Comparison of ENCODE assay signal across 12 mouse cellular contexts in the genomic region with DNA sequence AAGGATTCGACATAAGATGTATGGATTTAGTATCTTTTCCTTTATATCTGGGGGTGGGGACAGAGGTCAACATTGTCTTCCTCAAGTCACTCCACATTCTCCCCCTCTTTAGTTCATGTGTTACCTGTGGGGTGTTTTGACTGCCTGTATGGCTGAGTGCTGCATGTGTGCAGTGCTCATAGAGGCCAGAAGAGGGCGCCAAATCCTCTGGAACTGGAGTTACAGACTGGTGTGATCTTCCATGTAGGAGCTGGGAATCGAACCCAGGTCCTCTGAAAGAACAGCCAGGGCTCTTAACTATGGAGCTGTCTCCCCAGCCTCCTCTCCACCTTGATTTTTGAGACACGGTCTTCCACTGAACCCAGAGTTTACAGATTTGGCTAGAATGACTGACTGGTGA. TPM values are rescaled to one million over a fixed set of nuclear protein-coding genes. Genes with fewer than 3 reads are reported as not detected.
DNase-seq lines count a peak whose midpoint lies in the region; ATAC-seq and TF ChIP-seq lines count a peak whose summit lies in the region.
"Had no signal": no experiment of that assay in that cellular context is flagged by ENCODE, and none has a peak within 500 bp of the region (broad histone marks: within the 10 kb centered on the region; RNA-seq: fewer than 3 reads in every experiment).

No protein-coding gene starts in this region.

- H3K9me3 ChIP-seq in ES-E14 (ENCODE audit: control insufficient read depth, insufficient read depth, low read depth, low read length), result no peaks in the 10 kb centered on the region
- H3K9me3 ChIP-seq in liver, postnatal 0 days (ENCODE audit: low read length), result no peaks in the 10 kb centered on the region
- H3K9me3 ChIP-seq: limb, embryonic 15.5 days; midbrain, embryonic 13.5 days had no signal

- H3K36me3 ChIP-seq in heart, adult 2 months (ENCODE audit: control insufficient read depth, insufficient read depth, low read length), result no peaks in the 10 kb centered on the region
- peaks cover 40% of the 10 kb centered on the region for H3K36me3 ChIP-seq in ES-E14 (ENCODE audit: control insufficient read depth, insufficient read depth, low read length, poor library complexity, severe bottlenecking)
- H3K36me3 ChIP-seq in liver, postnatal 0 days (replicated peaks; ENCODE audit: insufficient read depth, low read length), result peaks cover 28% of the 10 kb centered on the region
- H3K36me3 ChIP-seq: limb, embryonic 15.5 days; midbrain, embryonic 13.5 days had no signal

- DNase-seq in heart, adult 2 months, result no peak
- no peak for DNase-seq in heart, adult 8-10 months (ENCODE audit: low spot score)
- DNase-seq in lung, postnatal 36 days, result peak; percentile 37
- no peak for DNase-seq in lung, postnatal 10 days
- DNase-seq in ES-E14 (ENCODE audit: low read depth, low spot score), result no peak
- peak; percentile 64 for DNase-seq in liver, postnatal 0 days
- DNase-seq in gastrocnemius, adult 18-20 months (ENCODE audit: low spot score), result no peak
- DNase-seq in layer of hippocampus, postnatal 36 days, result no peak

- intact Hi-C loops in heart, adult 2 months (cut with DNase I), result no loop called here

- 70% methylated on average over 4 of the region's 4 CpGs for WGBS in heart, adult 2 months
- WGBS in liver, postnatal 0 days (ENCODE audit: insufficient replicate concordance), result 66% methylated on average over 4 of the region's 4 CpGs

- no peaks in the 10 kb centered on the region for H3K27me3 ChIP-seq in heart, adult 2 months (ENCODE audit: control insufficient read depth, insufficient read depth, low read length)
- no peaks in the 10 kb centered on the region for H3K27me3 ChIP-seq in liver, postnatal 0 days (ENCODE audit: insufficient read depth, low read length)

- H3K4me1 ChIP-seq in heart, adult 2 months (ENCODE audit: control insufficient read depth, insufficient read depth, low read length), result no peaks in the 10 kb centered on the region; the same call in 1 of the 2 replicates
- peaks cover 2 to 22% of the 10 kb centered on the region in 2 experiments; a peak in 3 of 4 replicates for H3K4me1 ChIP-seq in ES-E14 (ENCODE audit: control insufficient read depth in 2 of 2, insufficient read depth in 2 of 2, low read length in 2 of 2, poor library complexity in 1 of 2)
- H3K4me1 ChIP-seq in liver, postnatal 0 days (ENCODE audit: insufficient read depth), result peaks cover 11% of the 10 kb centered on the region

- no peak overlapping the region for H3K27ac ChIP-seq in heart, adult 2 months
- H3K27ac ChIP-seq in ES-E14 (ENCODE audit: insufficient read depth, low read depth, low read length, poor library complexity, severe bottlenecking), result no peak overlapping the region
- no peak overlapping the region for H3K27ac ChIP-seq in liver, postnatal 0 days (ENCODE audit: low read depth)
- H3K27ac ChIP-seq: hindbrain, embryonic 14.5 days; limb, embryonic 15.5 days; midbrain, embryonic 13.5 days had no signal

- no peaks in the 10 kb centered on the region for H3K79me2 ChIP-seq in heart, adult 2 months (replicated peaks; ENCODE audit: control insufficient read depth, insufficient read depth, low read length)

- ATAC-seq in liver, postnatal 0 days, result 0 out of 2 replicates have a peak, but pooled peaks have one; percentile 2

- H3K4me3 ChIP-seq in heart, adult 2 months, result no peak overlapping the region
- no peak overlapping the region for H3K4me3 ChIP-seq in ES-E14 (ENCODE audit: insufficient read depth in 1 of 2, low read depth in 1 of 2, low read length in 2 of 2, poor library complexity in 1 of 2, severe bottlenecking in 1 of 2)
- H3K4me3 ChIP-seq in liver, postnatal 0 days (ENCODE audit: low read depth, low read length), result no peak overlapping the region
- H3K4me3 ChIP-seq: limb, embryonic 15.5 days; midbrain, embryonic 13.5 days had no signal

- no peak for TF ChIP-seq POLR2A in heart, adult 2 months (IDR thresholded peaks at IDR 0.05; ENCODE audit: insufficient read depth, low read depth, low read length)

- peak overlapping the region; percentile 82 for H3K4me2 ChIP-seq in liver, postnatal 0 days (ENCODE audit: low read depth, low read length)
- H3K4me2 ChIP-seq: heart, embryonic 11.5 days; hindbrain, embryonic 14.5 days; limb, embryonic 15.5 days; midbrain, embryonic 13.5 days had no signal

- no peak overlapping the region for H3K9ac ChIP-seq in heart, adult 2 months (ENCODE audit: low read depth, low read length)
- no peak overlapping the region for H3K9ac ChIP-seq in ES-E14 (ENCODE audit: insufficient read depth, low read depth, low read length, poor library complexity, severe bottlenecking)
- H3K9ac ChIP-seq in liver, postnatal 0 days (replicated peaks), result no peak overlapping the region; the same call in 1 of the 2 replicates
- H3K9ac ChIP-seq: hindbrain, embryonic 14.5 days; limb, embryonic 15.5 days; midbrain, embryonic 13.5 days had no signal

- in situ Hi-C loops in ES-E14 (cut with MboI; ENCODE audit: low sequenced_read_pairs in 2 of 2, unreplicated experiment in 2 of 2), result no loop called here

- TF ChIP-seq CTCF in heart, adult 2 months (IDR thresholded peaks at IDR 0.05), result peak; percentile 69
- TF ChIP-seq CTCF in liver, postnatal 0 days (IDR thresholded peaks at IDR 0.05; ENCODE audit: low read depth), result peak; percentile 79

- no peak for TF ChIP-seq EP300 in heart, adult 2 months (IDR thresholded peaks at IDR 0.05; ENCODE audit: insufficient read depth, low read depth, low read length)
- no peak for TF ChIP-seq EP300 in liver, postnatal 0 days (IDR thresholded peaks at IDR 0.05; ENCODE audit: low read depth)

TF ChIP-seq in ES-E14, 5 proteins besides CTCF, POLR2A, EP300 and RAD21:
- TF ChIP-seq HCFC1 (IDR thresholded peaks at IDR 0.05; ENCODE audit: borderline replicate concordance, insufficient read depth, low read length) (no peak), MAFK (IDR thresholded peaks at IDR 0.05; ENCODE audit: insufficient read depth, low read depth, low read length) (no peak), ZNF384 (IDR thresholded peaks at IDR 0.05; ENCODE audit: low read depth, low read length) (no peak), ZC3H11A (IDR thresholded peaks at IDR 0.05; ENCODE audit: borderline replicate concordance, low read depth, low read length) (peak; percentile 12; the same call in 1 of the 2 replicates)

RNA-seq across cellular contexts. Expression of gene Ass1, which starts 3.9 kb away (rescaled TPM):
- total RNA-seq in heart, adult 2 months (2021), result 1 to 10 TPM; 5.4 to 6.5 TPM
- 4.9 and 7.0 TPM in 2 replicates for polyA plus RNA-seq in heart, adult 2 months (2012; rRNA removed)
- total RNA-seq in heart, adult 8-10 months (2022), result 1 to 10 TPM; 5.3 to 7.9 (median 7.0) TPM
- total RNA-seq in ES-E14 (2012; rRNA removed), result 120 and 154 TPM in 2 replicates
- polyA plus RNA-seq in liver, postnatal 0 days (2015; fragmentation: Nextera tagmentation; extraction: Ambion mirVana), result 853 and 957 TPM in 2 replicates
- 1 to 10 TPM; 2.4 to 5.9 TPM for total RNA-seq in gastrocnemius, adult 18-20 months (2021)
- total RNA-seq in layer of hippocampus, postnatal 36 days (2021), result 10 to 100 TPM; 19.5 to 21.8 TPM

Comparison
In these comparisons a context has a peak if more than half of its experiments do, and no peak if none do; other contexts are left out.
1. DNase-seq: peak in lung, postnatal 36 days (single experiment) and liver, postnatal 0 days (single experiment); none in heart, adult 2 months (0 of 2), heart, adult 8-10 months (single experiment), lung, postnatal 10 days (single experiment), ES-E14 (single experiment), gastrocnemius, adult 18-20 months (single experiment) and layer of hippocampus, postnatal 36 days (0 of 2).